Mouse (Mus musculus) intestine, embryonic 14.5 days (tissue): ENCODE measurements around the gene Kif3b. TPM values are rescaled to one million over a fixed set of nuclear protein-coding genes. Genes with fewer than 3 reads are reported as not detected.

ENCODE experiments used
- ATAC-seq: fragments of 200-750 bp; cut with Nextera tagmentation; replicated peaks from 2 replicates; pipeline ENCODE4 v1.8.0; 2017; ENCODE audit warnings: low read depth, moderate number of reproducible peaks, moderate TSS enrichment, moderate library complexity; ENCODE audit not compliant: low FRiP score, low TSS enrichment
- DNase-seq: peaks from one replicate; pipeline ENCODE4 v3.0.0-alpha.2; 2018; ENCODE audit warnings: low spot score
- H3K27ac ChIP-seq: fragments of 300-500 bp; sonication (generic); 2 replicates; pipeline ENCODE4 v1.5.1; 2014; ENCODE audit warnings: low read depth, mild to moderate bottlenecking, control low read depth
- H3K27me3 ChIP-seq: fragments of 300-500 bp; sonication (generic); replicated peaks from 2 replicates; pipeline ENCODE4 v1.6.1; 2014; ENCODE audit warnings: low read length, control low read depth; ENCODE audit not compliant: control insufficient read depth, insufficient read depth
- H3K36me3 ChIP-seq: fragments of 300-500 bp; sonication (generic); 2 replicates; pipeline ENCODE4 v1.6.1; 2014; ENCODE audit warnings: low read length, control low read depth; ENCODE audit not compliant: control insufficient read depth, insufficient read depth
- H3K4me1 ChIP-seq: fragments of 300-500 bp; sonication (generic); replicated peaks from 2 replicates; pipeline ENCODE4 v1.6.1; 2014; ENCODE audit warnings: low read length, control low read depth, mixed read lengths; ENCODE audit not compliant: control insufficient read depth, insufficient read depth
- H3K4me2 ChIP-seq: fragments of 300-500 bp; sonication (generic); 2 replicates; pipeline ENCODE4 v1.6.1; 2014; ENCODE audit warnings: low read length
- H3K4me3 ChIP-seq: fragments of 300-500 bp; sonication (generic); 2 replicates; pipeline ENCODE4 v1.5.1; 2014; ENCODE audit warnings: low read depth, low read length, control low read depth, mixed read lengths
- H3K9ac ChIP-seq: fragments of 300-500 bp; sonication (generic); 2 replicates; pipeline ENCODE4 v1.6.1; 2014; ENCODE audit warnings: mild to moderate bottlenecking, low read length
- H3K9me3 ChIP-seq: fragments of 300-500 bp; sonication (generic); 2 replicates; pipeline ENCODE4 v1.6.1; 2016; ENCODE audit warnings: low read length, control low read depth; ENCODE audit not compliant: control insufficient read depth
- WGBS: fragments of 180-500 bp; shearing (Covaris S2); extraction: QIAGEN DNeasy Blood & Tissue Kit; methylation state at CpG from one replicate; pipeline ENCODE4 v1.1.7; 2014; 5-methylcytosine and 5-hydroxymethylcytosine counted together
- polyA plus RNA-seq: library from polyadenylated mRNA; unstranded; fragments of >200 nt; fragmentation: Nextera tagmentation; extraction: Ambion mirVana; gene quantifications from 2 replicates; pipeline ENCODE4 v1.2.1, GENCODE M21; 2014

Kif3b gene
- polyA plus RNA-seq = 5.5 and 6.6 TPM in 2 replicates

DNA sequence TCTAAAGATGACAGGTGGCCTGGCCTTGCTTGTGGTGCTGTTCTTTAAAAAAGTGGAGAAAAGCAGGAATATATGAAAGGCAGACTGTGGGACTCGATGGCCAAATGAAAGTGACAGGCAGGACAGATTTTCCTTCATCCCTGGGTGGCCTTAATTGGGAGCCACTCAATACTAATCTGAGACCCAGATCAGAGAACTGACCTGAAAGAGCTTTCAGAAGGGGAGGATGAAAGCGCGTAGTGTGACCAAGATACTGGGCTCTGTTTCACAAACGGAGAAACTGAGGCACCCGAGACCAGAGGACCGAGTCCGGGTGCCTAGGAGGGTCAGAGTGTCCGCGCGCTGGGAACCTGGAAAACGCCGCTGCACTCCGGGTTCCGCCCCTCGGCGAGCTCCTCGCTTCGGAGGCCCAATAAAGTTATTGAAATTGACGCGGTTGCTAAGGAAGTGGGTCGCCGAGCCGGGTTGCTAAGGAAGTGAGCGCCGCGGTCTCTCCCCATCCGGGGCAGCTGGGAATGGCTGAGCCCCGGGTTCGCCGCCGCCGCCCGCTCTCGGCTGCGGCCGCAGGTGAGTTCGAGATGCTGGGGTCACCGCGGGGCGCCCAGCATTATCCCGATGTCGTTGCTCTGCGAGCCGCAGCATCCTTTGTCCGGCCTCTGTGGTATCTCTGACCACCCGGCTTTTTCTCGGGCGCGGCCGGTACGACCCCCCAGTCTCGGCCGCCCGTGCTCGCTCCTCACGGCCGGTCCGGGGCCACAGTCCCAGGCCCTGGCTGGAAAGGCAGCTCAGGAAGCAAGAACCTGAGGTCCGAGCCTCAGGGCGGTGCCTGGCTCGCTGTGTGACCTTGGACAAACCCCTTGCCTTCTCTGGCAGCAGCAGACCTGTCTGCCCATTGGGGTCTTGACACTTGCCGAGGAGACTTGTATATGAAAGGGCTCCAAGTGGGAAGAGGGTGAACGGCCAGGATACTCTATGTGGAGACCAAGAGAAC is at the start of gene Kif3b:
TSS of gene Kif3b (plus strand) at position 476 of the 991 bp plus-strand sequence.
- peak within 1 kb of the TSS; percentile 94 for H3K4me3 ChIP-seq
- peak within 1 kb of the TSS; percentile 82 for H3K9ac ChIP-seq
- DNase-seq (peak; percentile 89), ATAC-seq (peak; percentile 88)
- no peaks in the 10 kb centered on the region for H3K27me3 ChIP-seq
- H3K36me3 ChIP-seq = no peaks in the 10 kb centered on the region
- H3K4me1 ChIP-seq = peaks cover 19% of the 10 kb centered on the region
- WGBS = under 1% methylated on average over 63 of the region's 63 CpGs
- peak within 1 kb of the TSS; percentile 87 for H3K4me2 ChIP-seq
- H3K27ac ChIP-seq = no peak within 1 kb of the TSS
- no peaks in the 10 kb centered on the region for H3K9me3 ChIP-seq

DNA sequence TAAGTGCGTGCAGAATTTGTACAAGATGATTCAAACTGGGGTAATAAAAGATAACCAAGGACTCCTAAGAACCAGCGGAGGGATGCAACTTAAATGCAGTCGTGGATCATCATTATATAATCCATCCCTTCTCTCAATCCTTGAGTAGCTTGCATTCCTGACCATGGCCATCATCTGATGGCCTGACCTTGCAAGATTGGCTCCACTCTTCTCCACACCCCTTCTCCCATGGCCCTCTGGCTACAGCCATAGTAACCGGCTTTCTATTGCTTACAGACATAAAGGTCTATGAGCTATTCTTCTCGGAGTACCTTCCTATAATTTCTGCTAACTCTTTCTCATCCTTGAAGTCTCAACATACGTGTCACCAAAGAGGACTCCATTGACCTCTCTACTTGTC is 49.1 kb upstream of the Kif3b start:
- Histone ChIP-seq H3K27ac (peak overlapping the region; percentile 94; the same call in 1 of the 2 replicates), H3K4me3 (peak overlapping the region; percentile 91), H3K9me3 (no peaks in the 10 kb centered on the region), H3K4me2 (peak overlapping the region; percentile 81), H3K4me1 (peaks cover 29% of the 10 kb centered on the region), H3K27me3 (no peaks in the 10 kb centered on the region), H3K9ac (peak overlapping the region; percentile 96), H3K36me3 (peaks cover 29% of the 10 kb centered on the region)
- DNase-seq = no peak
- 61% methylated on average over 6 of the region's 6 CpGs for WGBS
- no peak for ATAC-seq

DNA sequence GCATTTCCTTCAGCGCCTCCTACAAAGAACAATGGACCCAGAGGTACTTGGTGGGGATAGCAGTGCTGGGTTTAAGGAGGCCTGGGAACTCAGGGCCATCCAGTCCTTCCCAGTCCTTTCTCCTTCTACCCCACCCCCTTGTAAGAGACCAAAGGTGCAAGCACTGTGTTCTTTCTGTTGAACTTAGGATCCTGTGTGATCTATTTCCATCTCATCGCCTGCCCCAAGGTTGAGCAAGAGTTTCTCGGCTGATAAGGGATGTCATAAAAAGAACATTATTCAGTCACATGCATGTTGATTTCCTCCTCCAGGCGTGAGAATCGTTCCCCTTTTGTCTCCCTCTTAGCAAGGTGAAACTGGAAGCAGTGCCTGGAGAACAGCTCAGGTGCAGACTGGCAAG is 41.5 kb upstream of the Kif3b start:
- Histone ChIP-seq H3K36me3 (peaks cover 65% of the 10 kb centered on the region), H3K4me3 (no peak overlapping the region), H3K9ac (no peak overlapping the region), H3K27me3 (no peaks in the 10 kb centered on the region), H3K4me1 (no peaks in the 10 kb centered on the region), H3K9me3 (no peaks in the 10 kb centered on the region), H3K4me2 (no peak overlapping the region), H3K27ac (peak overlapping the region; percentile 52)
- WGBS = 72% methylated on average over 5 of the region's 5 CpGs
- peak; percentile 91 for ATAC-seq
- no peak for DNase-seq

DNA sequence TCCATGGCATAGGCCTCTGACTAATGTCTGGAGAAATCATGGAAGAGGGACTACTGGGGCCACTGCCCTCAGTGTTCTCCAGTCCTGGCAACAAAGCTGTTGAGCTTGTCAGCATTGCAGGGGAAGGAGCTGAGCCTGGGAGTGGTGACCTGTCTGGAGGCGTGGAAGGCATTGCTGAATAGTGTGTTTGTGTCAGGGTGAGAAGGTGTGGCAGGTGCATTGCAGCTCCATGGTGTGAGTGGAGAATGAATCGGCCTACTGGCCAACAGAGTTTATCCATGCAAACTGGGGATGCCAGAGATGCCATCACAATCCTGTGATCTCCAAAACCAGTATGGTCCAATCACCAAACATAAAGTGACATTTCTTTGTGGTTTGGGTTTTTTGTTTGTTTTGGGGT is 34.6 kb upstream of the Kif3b start:
- Histone ChIP-seq H3K27ac (no peak overlapping the region), H3K4me2 (no peak overlapping the region), H3K9ac (no peak overlapping the region), H3K4me1 (0 out of 2 replicates have a peak, but pooled peaks cover 3% of the 10 kb centered on the region), H3K9me3 (no peaks in the 10 kb centered on the region), H3K27me3 (no peaks in the 10 kb centered on the region), H3K4me3 (no peak overlapping the region), H3K36me3 (peaks cover 43% of the 10 kb centered on the region)
- WGBS = 84% methylated on average over 2 of the region's 2 CpGs
- ATAC-seq = no peak
- no peak for DNase-seq

DNA sequence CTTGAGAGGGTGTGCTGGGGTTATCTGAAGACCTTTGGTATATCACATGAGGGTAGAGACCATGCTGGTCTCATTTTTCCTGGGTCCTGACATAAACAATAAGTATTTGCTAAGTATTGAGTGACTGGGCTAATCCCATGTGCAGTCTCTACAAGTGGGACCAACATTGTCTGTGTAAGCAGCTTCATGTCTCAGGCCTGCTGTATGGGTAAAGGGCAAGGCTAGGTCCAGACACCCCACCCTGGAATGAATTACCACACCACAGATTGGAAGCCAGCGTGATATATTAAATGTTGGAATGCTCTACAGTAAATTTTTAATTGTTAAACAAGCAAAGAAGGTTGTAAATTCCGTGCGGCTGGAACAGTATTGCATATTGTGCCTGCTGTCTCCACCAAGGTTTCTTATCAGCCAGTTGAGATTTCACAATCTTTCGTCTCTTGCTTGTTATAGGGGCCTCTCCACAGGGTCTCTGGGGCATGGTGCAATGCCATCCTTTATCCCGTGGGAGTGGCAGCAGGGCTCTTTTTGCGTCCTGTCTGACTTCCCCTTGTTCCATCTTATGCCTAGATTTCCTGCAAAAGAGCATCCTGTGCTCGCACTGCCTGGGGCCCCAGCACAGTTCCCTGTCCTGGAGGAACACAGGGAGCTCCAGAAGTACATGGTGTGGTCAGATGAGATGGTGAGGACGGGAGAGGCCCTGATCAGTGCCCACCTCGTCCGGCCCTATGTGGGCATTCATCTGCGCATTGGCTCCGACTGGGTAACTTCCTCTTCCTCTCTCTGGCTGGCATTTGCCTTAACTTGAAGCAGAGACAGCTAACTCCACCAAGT is 32.0 kb upstream of the Kif3b start:
- Histone ChIP-seq H3K4me2 (no peak overlapping the region), H3K4me1 (0 out of 2 replicates have a peak, but pooled peaks cover 3% of the 10 kb centered on the region)
- 69% methylated on average over 12 of the region's 12 CpGs for WGBS

DNA sequence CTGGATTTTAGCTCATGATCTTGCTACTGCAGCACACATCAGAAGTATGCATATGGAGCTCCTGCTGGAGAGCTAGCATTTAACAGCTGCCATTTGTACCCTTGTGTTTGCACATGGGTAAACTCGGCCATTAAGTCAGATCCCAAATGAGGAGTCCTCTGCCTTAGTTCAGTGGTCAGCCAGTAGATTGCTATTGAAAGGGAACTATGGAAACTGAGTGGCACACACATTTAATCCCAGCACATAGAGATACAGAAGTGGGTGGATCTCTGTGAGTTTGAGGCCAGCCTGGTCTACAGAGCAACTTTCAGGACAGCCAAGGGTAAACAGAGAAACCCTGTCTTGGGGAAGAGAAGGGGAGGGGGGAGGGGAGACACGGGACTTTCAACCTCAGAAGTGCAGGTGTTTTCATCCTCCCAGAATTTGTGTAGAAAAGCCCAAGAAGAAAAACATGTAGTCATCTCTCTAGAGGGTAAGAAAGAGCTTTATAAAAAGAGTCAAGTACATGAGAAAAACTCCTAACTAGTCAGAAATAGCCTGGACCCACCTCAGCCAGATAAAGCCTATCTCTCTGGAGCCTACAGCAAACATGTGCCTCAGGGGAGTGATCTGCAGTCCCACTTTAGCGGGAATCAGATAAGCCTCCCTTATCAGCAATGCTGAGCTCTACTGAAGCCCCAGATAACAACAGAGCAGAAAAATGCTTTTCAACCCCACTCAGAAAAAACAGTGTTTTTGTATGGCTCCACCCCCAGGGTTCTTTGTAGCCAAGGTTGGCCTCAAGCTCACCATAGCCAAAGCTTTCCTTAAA is 31.1 kb upstream of the Kif3b start:
- no peak overlapping the region for H3K4me3 ChIP-seq

More for the DNA sequence above, 32.0 kb upstream of the Kif3b start:
- peak; percentile 85 for ATAC-seq
- Histone ChIP-seq H3K9ac (no peak overlapping the region), H3K4me3 (no peak overlapping the region), H3K36me3 (peaks cover 53% of the 10 kb centered on the region), H3K27me3 (no peaks in the 10 kb centered on the region), H3K27ac (peak overlapping the region; percentile 57), H3K9me3 (no peaks in the 10 kb centered on the region)
- DNase-seq = no peak

DNA sequence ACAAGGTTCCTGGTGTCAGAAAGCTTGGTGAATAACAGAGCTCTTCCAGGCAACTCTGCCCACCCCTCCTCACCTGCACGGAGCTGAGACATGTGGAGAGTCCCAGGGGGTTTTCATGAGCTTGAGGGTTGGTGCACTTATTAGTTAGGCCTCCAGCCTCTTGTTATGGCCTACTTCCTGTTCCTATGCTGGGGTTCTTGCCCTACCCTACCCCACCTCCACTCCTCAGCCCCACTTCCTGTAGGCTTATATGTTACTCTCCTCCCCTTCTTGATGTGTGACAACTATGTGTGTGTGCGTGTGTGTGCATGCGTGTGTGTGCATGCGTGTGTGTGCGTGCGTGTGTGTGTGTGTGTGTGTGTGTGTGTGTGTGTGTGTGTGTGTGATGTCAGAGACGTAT is 28.2 kb upstream of the Kif3b start:
- Histone ChIP-seq H3K9me3 (no peaks in the 10 kb centered on the region), H3K27me3 (no peaks in the 10 kb centered on the region), H3K4me3 (no peak overlapping the region), H3K4me2 (no peak overlapping the region), H3K9ac (no peak overlapping the region), H3K36me3 (peaks cover 71% of the 10 kb centered on the region), H3K27ac (no peak overlapping the region), H3K4me1 (0 out of 2 replicates have a peak, but pooled peaks cover 3% of the 10 kb centered on the region)
- WGBS = 96% methylated on average over 7 of the region's 7 CpGs
- no peak for ATAC-seq
- no peak for DNase-seq

More for the DNA sequence above, 31.1 kb upstream of the Kif3b start:
- Histone ChIP-seq H3K27me3 (no peaks in the 10 kb centered on the region), H3K36me3 (peaks cover 53% of the 10 kb centered on the region), H3K4me2 (no peak overlapping the region), H3K4me1 (0 out of 2 replicates have a peak, but pooled peaks cover 3% of the 10 kb centered on the region), H3K9me3 (no peaks in the 10 kb centered on the region), H3K9ac (no peak overlapping the region), H3K27ac (peak overlapping the region; percentile 39)
- DNase-seq (no peak), ATAC-seq (no peak)
- WGBS = 39% methylated on average over 3 of the region's 3 CpGs

DNA sequence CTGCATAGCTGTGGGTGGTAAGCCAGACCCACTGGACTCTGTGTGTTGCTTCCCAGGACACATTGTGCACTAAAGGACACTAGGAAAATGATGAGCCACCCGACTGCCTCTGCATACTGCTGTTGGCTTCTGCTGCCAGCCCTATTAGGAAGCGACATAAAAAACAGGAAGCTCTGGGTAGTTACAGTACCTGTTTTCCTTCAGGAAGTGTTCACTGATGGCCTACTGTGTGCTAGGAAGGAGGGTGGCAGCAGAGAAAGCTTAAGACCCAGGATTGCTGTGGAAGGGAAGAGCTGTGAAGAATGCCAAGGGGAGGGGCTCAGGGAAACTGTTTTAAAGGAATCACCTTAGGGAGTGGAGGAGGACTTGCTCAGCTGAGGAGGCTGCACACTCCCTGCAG is 23.9 kb upstream of the Kif3b start:
- DNase-seq (no peak), ATAC-seq (no peak)
- 83% methylated on average over 2 of the region's 2 CpGs for WGBS
- no peak overlapping the region for H3K4me2 ChIP-seq
- no peaks in the 10 kb centered on the region for H3K9me3 ChIP-seq
- H3K9ac ChIP-seq = no peak overlapping the region
- no peak overlapping the region for H3K27ac ChIP-seq
- peaks cover 49% of the 10 kb centered on the region for H3K36me3 ChIP-seq
- peaks cover 5% of the 10 kb centered on the region for H3K4me1 ChIP-seq
- no peaks in the 10 kb centered on the region for H3K27me3 ChIP-seq
- H3K4me3 ChIP-seq = no peak overlapping the region
